Mouse (Mus musculus): Measurements from ENCODE around the gene Ywhaq. TPM values are rescaled to one million over a fixed set of nuclear protein-coding genes. Genes with fewer than 3 reads are reported as not detected.

The Ywhaq gene
- 62.1 TPM for polyA plus RNA-seq (2014; fragmentation: Illumina TruSeq; extraction: RNeasy Lipid Tissue Mini Kit (QIAGEN cat#74804); ENCODE audit: low read depth, low replicate concordance)

GRCm38 (mm10) chr12:21417100-21418070, at the start of gene Ywhaq:
TSS of gene Ywhaq (minus strand) at chr12:21417637.

GRCm38 (mm10) chr12:21373100-21373819, 44.2 kb downstream of the Ywhaq start, which contains the start of gene Adam17:
TSS of gene Adam17 (minus strand) at chr12:21373632.

Other genes starting within 250 kb of the Ywhaq start
- gene Cpsf3, start 132.2 kb downstream of the Ywhaq start, polyA plus RNA-seq (2014; fragmentation: Illumina TruSeq; extraction: RNeasy Lipid Tissue Mini Kit (QIAGEN cat#74804); ENCODE audit: low read depth, low replicate concordance), result 30.6 TPM
- 46.0 TPM for gene Itgb1bp1, start 131.4 kb downstream of the Ywhaq start, polyA plus RNA-seq (2014; fragmentation: Illumina TruSeq; extraction: RNeasy Lipid Tissue Mini Kit (QIAGEN cat#74804); ENCODE audit: low read depth, low replicate concordance)
- gene Iah1, start 101.2 kb downstream of the Ywhaq start, polyA plus RNA-seq (2014; fragmentation: Illumina TruSeq; extraction: RNeasy Lipid Tissue Mini Kit (QIAGEN cat#74804); ENCODE audit: low read depth, low replicate concordance), result 22.4 TPM
- 24.7 TPM for gene Adam17, start 44.0 kb downstream of the Ywhaq start, polyA plus RNA-seq (2014; fragmentation: Illumina TruSeq; extraction: RNeasy Lipid Tissue Mini Kit (QIAGEN cat#74804); ENCODE audit: low read depth, low replicate concordance)

Data from heart, adult 10 weeks (tissue).